Mouse (Mus musculus) brown adipose tissue, adult 24 weeks (tissue): ENCODE measurements around the gene Gm20388. TPM values are rescaled to one million over a fixed set of nuclear protein-coding genes. Genes with fewer than 3 reads are reported as not detected.
A peak's percentile ranks its signal among the peaks of the same experiment; 100 is the strongest.

ENCODE experiments used
- H3K27ac ChIP-seq: fragments of 200-500 bp; replicated peaks from 2 replicates; pipeline ENCODE4 v1.5.1; 2012; ENCODE audit warnings: low read depth, mild to moderate bottlenecking, low read length
- H3K4me1 ChIP-seq: fragments of 200-500 bp; 2 replicates; pipeline ENCODE4 v1.6.1; 2012; ENCODE audit warnings: low read length, mixed read lengths; ENCODE audit not compliant: control insufficient read depth, insufficient read depth, insufficient read length
- H3K4me3 ChIP-seq: fragments of 200-500 bp; 2 replicates; pipeline ENCODE4 v1.5.1; 2012; ENCODE audit warnings: low read depth, mild to moderate bottlenecking, low read length, moderate library complexity; ENCODE audit not compliant: insufficient read depth
- polyA plus RNA-seq: library from polyadenylated mRNA; stranded (reverse); fragments of >200 nt; gene quantifications from 2 replicates; pipeline ENCODE4 v1.2.4, GENCODE M21; 2012; ENCODE audit not compliant: missing spikeins, insufficient read depth, insufficient read length

Gene Gm20388
- polyA plus RNA-seq, 1 experiment, result 44.7 TPM

- peaks cover 5% of the 10 kb centered on the region for H3K4me1 ChIP-seq
- H3K4me3 ChIP-seq, result no peak overlapping the region
- H3K27ac ChIP-seq, result peak overlapping the region; percentile 53
These were observed 2201.1 kb downstream of the Gm20388 start for GRCm38 (mm10) chr8:122111745-122112144.

- Histone ChIP-seq H3K4me1 (peaks cover 5% of the 10 kb centered on the region), H3K27ac (peak overlapping the region; percentile 53), H3K4me3 (no peak overlapping the region)
These were observed 2201.8 kb downstream of the Gm20388 start for GRCm38 (mm10) chr8:122112264-122112965.

- no peak overlapping the region for H3K4me3 ChIP-seq
- peaks cover 5% of the 10 kb centered on the region for H3K4me1 ChIP-seq
- no peak overlapping the region for H3K27ac ChIP-seq
These were observed 2204.2 kb downstream of the Gm20388 start for GRCm38 (mm10) chr8:122114890-122115289.

GRCm38 (mm10) chr8:122116716-122117357 is 2206.2 kb downstream of the Gm20388 start:
- Histone ChIP-seq H3K4me3 (no peak overlapping the region), H3K27ac (no peak overlapping the region), H3K4me1 (no peaks in the 10 kb centered on the region)

- Histone ChIP-seq H3K4me3 (no peak overlapping the region), H3K4me1 (no peaks in the 10 kb centered on the region), H3K27ac (no peak overlapping the region)
These were observed 2207.5 kb downstream of the Gm20388 start for GRCm38 (mm10) chr8:122118097-122118496.

- Histone ChIP-seq H3K27ac (no peak overlapping the region), H3K4me3 (no peak overlapping the region), H3K4me1 (no peaks in the 10 kb centered on the region)
These were observed 2207.9 kb downstream of the Gm20388 start for GRCm38 (mm10) chr8:122118536-122118935.

GRCm38 (mm10) chr8:122124326-122124725 is 2213.7 kb downstream of the Gm20388 start:
- Histone ChIP-seq H3K27ac (no peak overlapping the region), H3K4me3 (no peak overlapping the region), H3K4me1 (no peaks in the 10 kb centered on the region)

GRCm38 (mm10) chr8:122126659-122127058 is 2216.0 kb downstream of the Gm20388 start:
- no peak overlapping the region for H3K4me3 ChIP-seq
- H3K27ac ChIP-seq, result no peak overlapping the region
- no peaks in the 10 kb centered on the region for H3K4me1 ChIP-seq

- Histone ChIP-seq H3K4me3 (no peak overlapping the region), H3K4me1 (0 out of 2 replicates have a peak, but pooled peaks cover 2% of the 10 kb centered on the region), H3K27ac (no peak overlapping the region)
These were observed 2223.5 kb downstream of the Gm20388 start for GRCm38 (mm10) chr8:122134121-122134529.

GRCm38 (mm10) chr8:122135494-122135893 is 2224.9 kb downstream of the Gm20388 start:
- Histone ChIP-seq H3K4me1 (0 out of 2 replicates have a peak, but pooled peaks cover 2% of the 10 kb centered on the region), H3K4me3 (no peak overlapping the region), H3K27ac (no peak overlapping the region)

GRCm38 (mm10) chr8:122139784-122140183 is 2229.1 kb downstream of the Gm20388 start:
- peaks cover 5% of the 10 kb centered on the region for H3K4me1 ChIP-seq
- no peak overlapping the region for H3K27ac ChIP-seq
- peak overlapping the region; percentile 17; the same call in 1 of the 2 replicates for H3K4me3 ChIP-seq

GRCm38 (mm10) chr8:122140411-122140810 is 2229.8 kb downstream of the Gm20388 start:
- Histone ChIP-seq H3K27ac (no peak overlapping the region), H3K4me1 (peaks cover 7% of the 10 kb centered on the region), H3K4me3 (no peak overlapping the region)

- Histone ChIP-seq H3K4me1 (peaks cover 7% of the 10 kb centered on the region), H3K27ac (no peak overlapping the region), H3K4me3 (no peak overlapping the region)
These were observed 2231.8 kb downstream of the Gm20388 start for GRCm38 (mm10) chr8:122142428-122142827.

- Histone ChIP-seq H3K4me3 (no peak overlapping the region), H3K4me1 (peaks cover 7% of the 10 kb centered on the region), H3K27ac (no peak overlapping the region)
These were observed 2232.6 kb downstream of the Gm20388 start for GRCm38 (mm10) chr8:122143231-122143630.

- H3K4me1 ChIP-seq, result peaks cover 7% of the 10 kb centered on the region
- H3K4me3 ChIP-seq, result no peak overlapping the region
- peak overlapping the region; percentile 40 for H3K27ac ChIP-seq
These were observed 2234.2 kb downstream of the Gm20388 start for GRCm38 (mm10) chr8:122144729-122145311.
